Mouse (Mus musculus) CH12.LX (cell line): ENCODE data around the gene Pptc7. TPM values are rescaled to one million over a fixed set of nuclear protein-coding genes. Genes with fewer than 3 reads are reported as not detected.

Experiments
- DNase-seq: peaks from one replicate; pipeline ENCODE4 v3.0.0-alpha.2; 2013; ENCODE audit errors: extremely low read depth
- H3K27ac ChIP-seq: 2 replicates; pipeline ENCODE4 v1.5.1; 2012; ENCODE audit warnings: low read depth, mild to moderate bottlenecking, control low read depth, moderate library complexity; ENCODE audit not compliant: insufficient read depth
- H3K27me3 ChIP-seq: replicated peaks from 2 replicates; pipeline ENCODE3; 2012; ENCODE audit warnings: inconsistent platforms
- H3K36me3 ChIP-seq, 2 experiments: replicated peaks in 1 of 2; 2 replicates each; pipeline versions ENCODE3 to v1.6.1; 2012; ENCODE audit warnings: inconsistent platforms in 1 of 2, low read length in 1 of 2, mild to moderate bottlenecking in 1 of 2, mixed read lengths in 1 of 2, moderate library complexity in 1 of 2; ENCODE audit not compliant: control insufficient read depth in 1 of 2, insufficient read depth in 1 of 2
- H3K4me1 ChIP-seq, 2 experiments: 2 replicates each; pipeline ENCODE4 v1.6.1; 2012; ENCODE audit warnings: inconsistent platforms in 1 of 2, moderate library complexity in 1 of 2; ENCODE audit not compliant: insufficient read depth in 2 of 2, control insufficient read depth in 1 of 2
- H3K4me2 ChIP-seq: 2 replicates; pipeline ENCODE4 v1.6.1; 2012; ENCODE audit warnings: low read depth, mild to moderate bottlenecking, control low read depth; ENCODE audit not compliant: poor library complexity, insufficient read depth, severe bottlenecking
- H3K4me3 ChIP-seq, 3 experiments: fragments of 150-350 bp in 1 of 3; sonication (generic) in 1 of 3; replicated peaks in 1 of 3; 2 replicates each; pipeline versions ENCODE3 to v1.5.1; 2011 to 2012; ENCODE audit warnings: low read depth in 2 of 3, low read length in 2 of 3, mild to moderate bottlenecking in 2 of 3, moderate library complexity in 2 of 3, control low read depth in 1 of 3, improper control_type of control experiment in 1 of 3, inconsistent platforms in 1 of 3, mixed read lengths in 1 of 3; ENCODE audit not compliant: poor library complexity in 1 of 3
- H3K79me2 ChIP-seq: replicated peaks from 2 replicates; pipeline ENCODE4 v1.6.1; 2012; ENCODE audit warnings: mild to moderate bottlenecking, moderate library complexity; ENCODE audit not compliant: control insufficient read depth, poor library complexity, insufficient read depth, severe bottlenecking; ENCODE audit errors: extremely low read depth
- H3K9ac ChIP-seq: 2 replicates; pipeline ENCODE4 v1.6.1; 2012; ENCODE audit warnings: low read depth, mild to moderate bottlenecking, control low read depth, moderate library complexity; ENCODE audit not compliant: insufficient read depth
- H3K9me3 ChIP-seq: replicated peaks from 2 replicates; pipeline ENCODE3; 2012; ENCODE audit warnings: low read length, inconsistent platforms, mixed read lengths
- BHLHE40 ChIP-seq: IDR thresholded peaks from 2 replicates; pipeline ENCODE4 v1.6.1; 2011; ENCODE audit warnings: mild to moderate bottlenecking, low read depth, low read length, improper control_type of control experiment
- CHD1 ChIP-seq: IDR thresholded peaks from 2 replicates; pipeline ENCODE4 v1.6.1; 2012; ENCODE audit warnings: low read depth, low read length, improper control_type of control experiment, inconsistent platforms
- CHD2 ChIP-seq: IDR thresholded peaks from 2 replicates; pipeline ENCODE4 v1.6.1; 2011; ENCODE audit warnings: low read length, improper control_type of control experiment
- CTCF ChIP-seq, 2 experiments: IDR thresholded peaks in 1 of 2; conservative IDR thresholded peaks in 1 of 2; 2 replicates each; pipeline ENCODE4 v1.5.1; 2011 to 2012; ENCODE audit warnings: low read depth in 2 of 2, low read length in 2 of 2, improper control_type of control experiment in 1 of 2, inconsistent platforms in 1 of 2, mild to moderate bottlenecking in 1 of 2, moderate library complexity in 1 of 2
- ELF1 ChIP-seq: IDR thresholded peaks from 2 replicates; pipeline ENCODE4 v1.6.1; 2014; ENCODE audit warnings: low read depth, mild to moderate bottlenecking, inconsistent platforms, low read length, improper control_type of control experiment
- ETS1 ChIP-seq: conservative IDR thresholded peaks from 2 replicates; pipeline ENCODE4 v1.6.1; 2012; ENCODE audit warnings: low read depth, mild to moderate bottlenecking, inconsistent platforms, low read length, improper control_type of control experiment, moderate library complexity
- HCFC1 ChIP-seq: IDR thresholded peaks from 2 replicates; pipeline ENCODE4 v1.6.1; 2012; ENCODE audit warnings: low read depth, mild to moderate bottlenecking, inconsistent platforms, low read length, improper control_type of control experiment
- IRF4 ChIP-seq: IDR thresholded peaks from 2 replicates; pipeline ENCODE4 v1.6.1; 2014; ENCODE audit warnings: low read depth, mild to moderate bottlenecking, inconsistent platforms, low read length, improper control_type of control experiment
- JUN ChIP-seq: IDR thresholded peaks from 2 replicates; pipeline ENCODE4 v1.6.1; 2011; ENCODE audit warnings: low read depth, mild to moderate bottlenecking, low read length, improper control_type of control experiment, moderate library complexity; ENCODE audit not compliant: insufficient read depth
- MAX ChIP-seq: IDR thresholded peaks from 2 replicates; pipeline ENCODE4 v1.6.1; 2011; ENCODE audit warnings: low read length, improper control_type of control experiment
- MAZ ChIP-seq: IDR thresholded peaks from 2 replicates; pipeline ENCODE4 v1.6.1; 2012; ENCODE audit warnings: low read depth, mild to moderate bottlenecking, inconsistent platforms, low read length, improper control_type of control experiment, moderate library complexity
- MEF2A ChIP-seq: IDR thresholded peaks from 2 replicates; pipeline ENCODE4 v1.6.1; 2014; ENCODE audit warnings: low read depth, mild to moderate bottlenecking, inconsistent platforms, low read length, improper control_type of control experiment, borderline replicate concordance
- MXI1 ChIP-seq: IDR thresholded peaks from 2 replicates; pipeline ENCODE4 v1.6.1; 2011; ENCODE audit warnings: mild to moderate bottlenecking, low read depth, low read length, improper control_type of control experiment
- POLR2A ChIP-seq: IDR thresholded peaks from 2 replicates; pipeline ENCODE4 v1.6.1; 2011; ENCODE audit warnings: low read depth, mild to moderate bottlenecking, improper control_type of control experiment, low read length
- POLR2AphosphoS2 ChIP-seq: IDR thresholded peaks from 2 replicates; pipeline ENCODE4 v1.6.1; 2011; ENCODE audit warnings: low read depth, low read length, improper control_type of control experiment
- RAD21 ChIP-seq: IDR thresholded peaks from 2 replicates; pipeline ENCODE4 v1.6.1; 2011; ENCODE audit warnings: low read depth, mild to moderate bottlenecking, low read length, improper control_type of control experiment, moderate library complexity
- SMC3 ChIP-seq: IDR thresholded peaks from 2 replicates; pipeline ENCODE4 v1.6.1; 2011; ENCODE audit warnings: low read depth, low read length, improper control_type of control experiment
- TCF12 ChIP-seq: IDR thresholded peaks from 2 replicates; pipeline ENCODE4 v1.6.1; 2014; ENCODE audit warnings: low read depth, mild to moderate bottlenecking, inconsistent platforms, low read length, improper control_type of control experiment
- USF2 ChIP-seq: conservative IDR thresholded peaks from 2 replicates; pipeline ENCODE4 v1.6.1; 2011; ENCODE audit warnings: low read depth, low read length, improper control_type of control experiment
- ZNF384 ChIP-seq: IDR thresholded peaks from 2 replicates; pipeline ENCODE4 v1.6.1; 2012; ENCODE audit warnings: low read depth, low read length, improper control_type of control experiment, inconsistent platforms
- dilution Hi-C: fragments of 300-500 bp; cut with MboI; formaldehyde crosslinking; loops from 2 replicates; pipeline ENCODE4 v1.14.3; 2020; ENCODE audit warnings: low sequenced_read_pairs; ENCODE audit not compliant: extremely low pct_unique_long_range_greater_than_20kb, extremely low pct_ligation_motif_present
- in situ Hi-C: fragments of 300-500 bp; cut with MboI; formaldehyde crosslinking; loops from 3 replicates; pipeline ENCODE4 v1.14.3; 2019; ENCODE audit warnings: low sequenced_read_pairs, low pct_ligation_motif_present, low pct_unique_long_range_greater_than_20kb, mixed read lengths
- polyA plus RNA-seq: library from polyadenylated mRNA; unstranded; fragments of >175 nt; gene quantifications from 2 replicates; pipeline ENCODE4 v1.2.1, GENCODE M21; 2012; ENCODE audit warnings: low read depth; ENCODE audit not compliant: insufficient read length
- total RNA-seq, 2 experiments: library from RNA; depleted of rRNA; stranded (reverse); fragments of 300-350 nt in 1 of 2; fragments of >200 nt in 1 of 2; gene quantifications; 2 replicates each; pipeline ENCODE4 v1.2.3; 2012 to 2014

Pptc7 gene
- total and polyA plus RNA-seq, 3 experiments, result 17.1 to 25.9 (median 23.6) TPM

- Histone ChIP-seq H3K4me3 (peak within 1 kb of the TSS; percentile 79 to 87 (median 84)), H3K4me2 (peak within 1 kb of the TSS; percentile 94), H3K4me1 (peaks cover 9 to 54% of the 10 kb centered on the region in 2 experiments), H3K27me3 (no peaks in the 10 kb centered on the region), H3K9ac (peak within 1 kb of the TSS; percentile 85), H3K36me3 (peaks cover 9 to 15% of the 10 kb centered on the region in 2 experiments)
- dilution Hi-C loops (no loop called here), in situ Hi-C loops (loop anchor here (25.0 kb wide), 1 partner anchor 127 kb away; the partner anchor contains the start of gene Ccdc63)
- peak; percentile 95 for DNase-seq
- TF ChIP-seq IRF4 (no peak), ZNF384 (peak; percentile 68), CTCF (conservative IDR thresholded peaks at IDR 0.05 in 1 of 2, IDR thresholded peaks at IDR 0.05 in 1 of 2; ENCODE audit: low read depth in 2 of 2, low read length in 2 of 2) (no peak), CHD2 (no peak), MAZ (peak; percentile 24; the same call in 1 of the 2 replicates), MXI1 (peak; percentile 96), POLR2A (peak; percentile 61; the same call in 1 of the 2 replicates), POLR2AphosphoS2 (no peak), HCFC1 (peak; percentile 68), CHD1 (no peak), USF2 (no peak), TCF12 (0 out of 2 replicates have a peak, but pooled peaks have one; percentile 21), ELF1 (peak; percentile 78)
- TF ChIP-seq, all 38 proteins: peak for 7
- no peaks in the 10 kb centered on the region for H3K79me2 ChIP-seq
- H3K27ac ChIP-seq, result peak within 1 kb of the TSS; percentile 31; the same call in 1 of the 2 replicates
- no peaks in the 10 kb centered on the region for H3K9me3 ChIP-seq
Measured at GRCm38 (mm10) chr5:122263933-122264905, 19.9 kb upstream of the Pptc7 start, which contains the start of gene Tctn1. Tctn1 (minus strand) TSS chr5:122264460.

GRCm38 (mm10) chr5:122265187-122265586 lies 19.0 kb upstream of the Pptc7 start:
- H3K79me2 ChIP-seq, result no peaks in the 10 kb centered on the region
- H3K27me3 ChIP-seq, result no peaks in the 10 kb centered on the region
- no peak for TF ChIP-seq JUN
- peak; percentile 57 for TF ChIP-seq SMC3
- TF ChIP-seq MAZ, result 0 out of 2 replicates have a peak, but pooled peaks have one; percentile 29
- TF ChIP-seq ETS1, result no peak
- TF ChIP-seq RAD21, result peak; percentile 57
- TF ChIP-seq CTCF (conservative IDR thresholded peaks at IDR 0.05 in 1 of 2, IDR thresholded peaks at IDR 0.05 in 1 of 2; ENCODE audit: low read depth in 2 of 2, low read length in 2 of 2), result peak in 1 of 2 experiments; percentile 75; a peak in 2 of 4 replicates
- TF ChIP-seq BHLHE40, result 0 out of 2 replicates have a peak, but pooled peaks have one; percentile 11
- TF ChIP-seq MEF2A, result no peak
- 0 out of 2 replicates have a peak, but pooled peaks have one; percentile 35 for TF ChIP-seq MAX
- in situ Hi-C loops (loop anchor here (25.0 kb wide), 1 partner anchor 128 kb away; the partner anchor contains the start of gene Ccdc63), dilution Hi-C loops (no loop called here)
- no peak for DNase-seq
- H3K27ac ChIP-seq, result no peak overlapping the region
- H3K4me1 ChIP-seq, result peaks cover 5 to 47% of the 10 kb centered on the region in 2 experiments; a peak in 2 of 4 replicates
- peaks cover 5 to 10% of the 10 kb centered on the region in 2 experiments for H3K36me3 ChIP-seq
- 0 out of 2 replicates have a peak overlapping the region, but pooled peaks have one; percentile 3 for H3K9ac ChIP-seq
- H3K4me3 ChIP-seq, result no peak overlapping the region
- no peaks in the 10 kb centered on the region for H3K9me3 ChIP-seq
- H3K4me2 ChIP-seq, result no peak overlapping the region
